Mouse (Mus musculus) forebrain, embryonic 15.5 days (tissue): ENCODE results near the gene Myom3. TPM values are rescaled to one million over a fixed set of nuclear protein-coding genes. Genes with fewer than 3 reads are reported as not detected.

Source experiments
- ATAC-seq: fragments of 200-750 bp; cut with Nextera tagmentation; replicated peaks from 2 replicates; pipeline ENCODE4 v1.8.0; 2017; ENCODE audit warnings: mild to moderate bottlenecking, moderate TSS enrichment, moderate library complexity
- H3K27ac ChIP-seq: fragments of 300-500 bp; sonication (generic); replicated peaks from 2 replicates; pipeline ENCODE4 v1.5.1; 2015; ENCODE audit warnings: mild to moderate bottlenecking, inconsistent platforms
- H3K27me3 ChIP-seq: fragments of 300-500 bp; sonication (generic); 2 replicates; pipeline ENCODE4 v1.6.1; 2015; ENCODE audit warnings: inconsistent platforms
- H3K36me3 ChIP-seq: fragments of 300-500 bp; sonication (generic); 2 replicates; pipeline ENCODE4 v1.6.1; 2015; ENCODE audit warnings: mild to moderate bottlenecking, inconsistent platforms
- H3K4me1 ChIP-seq: fragments of 300-500 bp; sonication (generic); 2 replicates; pipeline ENCODE4 v1.6.1; 2015; ENCODE audit warnings: inconsistent platforms
- H3K4me2 ChIP-seq: fragments of 300-500 bp; sonication (generic); replicated peaks from 2 replicates; pipeline ENCODE4 v1.6.1; 2015; ENCODE audit warnings: mild to moderate bottlenecking, inconsistent platforms
- H3K4me3 ChIP-seq: fragments of 300-500 bp; sonication (generic); 2 replicates; pipeline ENCODE4 v1.5.1; 2015; ENCODE audit warnings: mild to moderate bottlenecking, inconsistent platforms
- H3K9ac ChIP-seq: fragments of 300-500 bp; sonication (generic); replicated peaks from 2 replicates; pipeline ENCODE4 v1.6.1; 2015; ENCODE audit warnings: mild to moderate bottlenecking, inconsistent platforms
- H3K9me3 ChIP-seq: fragments of 300-500 bp; sonication (generic); 2 replicates; pipeline ENCODE4 v1.6.1; 2016; ENCODE audit warnings: inconsistent platforms
- WGBS: fragments of 180-500 bp; shearing (Covaris S2); methylation state at CpG from one replicate; pipeline ENCODE4 v1.1.7; 2015; ENCODE audit warnings: mixed read lengths; 5-methylcytosine and 5-hydroxymethylcytosine counted together
- polyA plus RNA-seq: library from polyadenylated mRNA; unstranded; fragments of >200 nt; fragmentation: Nextera tagmentation; extraction: Ambion mirVana; gene quantifications from 2 replicates; pipeline ENCODE4 v1.2.1, GENCODE M21; 2015

Myom3 gene
- polyA plus RNA-seq, 1 experiment from 2014 or later: 0.36 TPM

DNA sequence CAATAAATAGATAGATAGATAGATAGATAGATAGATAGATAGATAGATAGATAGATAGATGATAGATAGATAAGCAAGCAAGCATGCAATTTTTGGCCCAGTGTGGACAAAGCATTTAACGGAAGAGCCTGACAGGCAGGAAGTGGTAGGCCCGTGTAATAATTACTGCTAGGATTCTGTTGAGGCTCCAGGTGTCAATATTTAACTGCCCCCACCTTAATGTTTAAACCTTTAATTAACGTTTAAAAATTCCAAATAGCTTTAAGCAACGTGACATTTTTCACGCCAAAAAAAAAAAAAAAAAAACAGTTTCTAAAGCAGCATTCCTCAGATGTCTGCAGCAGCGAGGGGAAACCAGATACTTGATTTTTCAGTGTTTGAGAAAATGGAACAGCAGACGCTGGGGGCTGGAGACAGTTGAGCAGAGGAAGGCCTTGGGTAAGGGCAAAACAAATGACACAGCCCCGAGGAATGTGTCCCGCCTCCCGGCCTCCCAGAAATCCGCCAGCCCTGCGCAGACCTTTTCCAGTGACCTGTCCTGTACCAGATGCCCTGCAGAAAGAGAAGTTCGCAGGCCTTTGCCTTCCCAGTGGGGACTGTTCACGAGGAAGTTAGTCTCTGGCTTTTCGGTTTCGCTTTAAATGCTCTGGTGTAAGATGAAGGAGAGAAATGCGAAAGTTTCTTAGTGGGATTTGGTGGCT, 60.5 kb downstream of the Myom3 start:
- Histone ChIP-seq H3K36me3 (no peaks in the 10 kb centered on the region), H3K9ac (no peak overlapping the region), H3K4me3 (no peak overlapping the region), H3K9me3 (no peaks in the 10 kb centered on the region), H3K4me2 (no peak overlapping the region), H3K4me1 (no peaks in the 10 kb centered on the region), H3K27me3 (no peaks in the 10 kb centered on the region), H3K27ac (no peak overlapping the region)
- no peak for ATAC-seq
- WGBS: 85% methylated on average over 17 of the region's 17 CpGs

DNA sequence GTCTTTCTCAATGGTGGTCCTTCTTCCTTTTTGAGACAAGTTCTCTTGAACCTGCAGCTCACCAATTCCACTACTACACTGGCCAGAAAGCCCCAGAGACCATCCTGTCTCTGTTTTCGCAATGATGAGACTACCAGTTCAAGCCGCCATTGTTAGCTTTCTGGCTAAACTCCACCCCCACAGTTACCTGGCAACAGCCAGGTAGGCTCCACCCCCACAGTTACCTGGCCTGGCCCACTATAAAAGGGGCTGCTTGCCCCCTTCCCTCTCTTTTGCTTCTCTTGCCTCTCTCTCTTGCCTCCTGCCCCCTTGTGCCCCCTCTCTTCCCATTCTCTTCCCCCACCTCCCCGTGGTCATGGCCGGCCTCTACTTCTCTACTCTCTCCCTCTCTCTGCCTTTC, 62.3 kb downstream of the Myom3 start:
- no peaks in the 10 kb centered on the region for H3K9me3 ChIP-seq
- no peak overlapping the region for H3K4me2 ChIP-seq
- no peak for ATAC-seq
- no peak overlapping the region for H3K9ac ChIP-seq
- H3K27ac ChIP-seq: no peak overlapping the region
- H3K4me3 ChIP-seq: no peak overlapping the region
- WGBS: 90% methylated on average over 4 of the region's 4 CpGs
- no peaks in the 10 kb centered on the region for H3K4me1 ChIP-seq
- no peaks in the 10 kb centered on the region for H3K27me3 ChIP-seq
- H3K36me3 ChIP-seq: no peaks in the 10 kb centered on the region

GRCm38 (mm10) chr4:135823298-135823697, 63.8 kb downstream of the Myom3 start:
- H3K9ac ChIP-seq: no peak overlapping the region
- no peaks in the 10 kb centered on the region for H3K36me3 ChIP-seq
- H3K9me3 ChIP-seq: no peaks in the 10 kb centered on the region
- no peaks in the 10 kb centered on the region for H3K27me3 ChIP-seq
- peaks cover under 1% of the 10 kb centered on the region for H3K4me1 ChIP-seq
- WGBS: 71% methylated on average over 2 of the region's 2 CpGs
- H3K27ac ChIP-seq: no peak overlapping the region
- ATAC-seq: no peak
- no peak overlapping the region for H3K4me2 ChIP-seq
- no peak overlapping the region for H3K4me3 ChIP-seq

DNA sequence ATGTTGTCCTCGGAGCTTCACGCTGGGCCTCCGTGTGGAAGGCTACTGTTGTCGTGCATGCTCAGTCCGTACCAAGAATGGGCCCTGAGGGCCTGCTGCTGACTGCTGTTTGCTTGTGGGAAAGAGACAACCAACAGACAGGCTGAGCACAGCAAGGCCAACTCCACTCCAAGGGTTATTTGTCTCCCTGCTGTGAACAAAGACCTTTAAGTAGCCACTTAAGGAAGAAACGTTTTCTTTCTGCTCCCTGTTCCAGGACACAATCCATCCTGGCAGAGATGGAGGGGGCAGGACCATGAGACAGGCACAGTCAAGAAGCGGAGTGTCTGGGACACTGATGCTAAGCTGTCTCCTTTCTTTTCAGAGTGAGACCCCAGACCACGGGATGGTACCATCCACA, 64.7 kb downstream of the Myom3 start:
- no peak overlapping the region for H3K9ac ChIP-seq
- no peak overlapping the region for H3K4me2 ChIP-seq
- ATAC-seq: no peak
- H3K4me1 ChIP-seq: peaks cover 9% of the 10 kb centered on the region
- H3K27ac ChIP-seq: no peak overlapping the region
- no peaks in the 10 kb centered on the region for H3K36me3 ChIP-seq
- 39% methylated on average over 8 of the region's 8 CpGs for WGBS
- no peaks in the 10 kb centered on the region for H3K9me3 ChIP-seq
- H3K27me3 ChIP-seq: no peaks in the 10 kb centered on the region
- no peak overlapping the region for H3K4me3 ChIP-seq

GRCm38 (mm10) chr4:135828491-135828890, 69.0 kb downstream of the Myom3 start:
- Histone ChIP-seq H3K9ac (no peak overlapping the region), H3K4me1 (peaks cover 21% of the 10 kb centered on the region), H3K4me2 (peak overlapping the region; percentile 24; the same call in 1 of the 2 replicates), H3K27me3 (no peaks in the 10 kb centered on the region), H3K27ac (peak overlapping the region; percentile 64), H3K9me3 (no peaks in the 10 kb centered on the region), H3K36me3 (no peaks in the 10 kb centered on the region), H3K4me3 (no peak overlapping the region)
- WGBS: 14% methylated on average over 11 of the region's 11 CpGs
- no peak for ATAC-seq

GRCm38 (mm10) chr4:135832070-135832469, 72.6 kb downstream of the Myom3 start:
- H3K4me2 ChIP-seq: no peak overlapping the region
- H3K27ac ChIP-seq: 0 out of 2 replicates have a peak overlapping the region, but pooled peaks have one; percentile 35
- H3K27me3 ChIP-seq: no peaks in the 10 kb centered on the region
- ATAC-seq: no peak
- WGBS: 76% methylated on average over 11 of the region's 11 CpGs
- H3K4me1 ChIP-seq: peaks cover 30% of the 10 kb centered on the region
- no peaks in the 10 kb centered on the region for H3K36me3 ChIP-seq
- H3K9me3 ChIP-seq: no peaks in the 10 kb centered on the region
- no peak overlapping the region for H3K9ac ChIP-seq
- H3K4me3 ChIP-seq: no peak overlapping the region

DNA sequence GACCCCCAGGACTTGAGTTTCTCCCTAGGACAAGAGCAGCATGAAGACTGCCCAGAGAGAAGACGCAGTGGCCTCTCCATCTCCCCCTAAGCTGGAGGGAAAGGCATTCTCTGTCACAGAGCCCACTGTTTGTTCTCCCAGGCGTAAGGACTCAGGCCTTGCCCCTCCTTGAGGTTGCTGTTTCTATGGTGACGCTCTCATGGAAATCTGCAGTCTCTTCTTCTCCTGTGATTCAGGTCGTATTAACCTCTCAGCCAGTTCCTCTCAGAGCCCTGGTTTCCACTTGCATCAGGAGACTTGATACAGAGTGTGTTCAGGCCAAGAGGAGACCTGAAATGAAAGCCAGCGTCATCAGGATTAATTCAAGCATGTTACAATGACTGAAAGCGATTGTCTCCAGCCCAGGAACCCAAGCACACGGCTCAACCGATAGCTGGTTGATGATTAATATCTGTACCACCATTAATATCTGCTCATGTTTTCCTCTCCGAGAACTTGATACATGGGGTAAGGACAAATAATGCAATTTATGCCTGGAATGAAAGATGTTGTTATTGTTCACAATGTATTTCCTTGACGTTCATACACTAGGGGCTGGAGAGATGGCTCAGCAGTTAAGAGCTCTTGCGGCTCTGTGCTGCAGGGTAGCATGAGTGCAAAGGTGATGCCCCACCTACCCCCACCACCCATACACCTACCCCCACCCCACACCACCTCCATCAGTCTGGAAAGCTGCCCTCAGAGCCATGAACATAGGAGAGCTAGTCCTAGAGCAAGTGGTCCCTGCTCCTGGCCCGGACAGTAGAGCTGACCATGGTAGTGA, 74.0 kb downstream of the Myom3 start:
- Histone ChIP-seq H3K9me3 (no peaks in the 10 kb centered on the region), H3K4me2 (no peak overlapping the region), H3K9ac (peak overlapping the region; percentile 20; the same call in 1 of the 2 replicates), H3K4me3 (no peak overlapping the region), H3K4me1 (peaks cover 27% of the 10 kb centered on the region), H3K27me3 (no peaks in the 10 kb centered on the region), H3K27ac (peak overlapping the region; percentile 65), H3K36me3 (no peaks in the 10 kb centered on the region)
- 39% methylated on average over 12 of the region's 12 CpGs for WGBS
- ATAC-seq: peak; percentile 55

- no peak overlapping the region for H3K4me3 ChIP-seq
- no peak overlapping the region for H3K9ac ChIP-seq
- WGBS: 88% methylated on average over 8 of the region's 8 CpGs
- H3K4me2 ChIP-seq: no peak overlapping the region
- H3K36me3 ChIP-seq: no peaks in the 10 kb centered on the region
- no peaks in the 10 kb centered on the region for H3K9me3 ChIP-seq
- no peak for ATAC-seq
- H3K27me3 ChIP-seq: no peaks in the 10 kb centered on the region
- peaks cover 21% of the 10 kb centered on the region for H3K4me1 ChIP-seq
- peak overlapping the region; percentile 65 for H3K27ac ChIP-seq
Observed at GRCm38 (mm10) chr4:135834124-135834717, 74.7 kb downstream of the Myom3 start.

DNA sequence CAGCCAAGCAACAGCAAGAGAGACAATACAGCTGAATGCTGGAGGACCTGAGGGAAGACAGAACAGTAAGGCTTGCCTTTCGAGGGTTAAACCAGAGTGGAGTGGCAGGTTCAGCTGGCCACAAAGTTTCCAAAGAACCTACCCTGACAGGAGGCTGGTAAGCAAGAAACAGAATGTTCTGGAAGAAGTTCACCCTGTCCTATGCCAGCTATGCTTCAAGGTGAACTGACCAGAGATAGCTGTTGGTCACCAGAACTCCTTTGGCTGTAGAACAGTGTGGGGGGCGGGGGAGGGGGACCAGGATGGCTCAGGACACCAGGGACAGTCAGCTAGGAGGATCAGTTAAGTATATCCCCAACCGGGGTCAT, 79.4 kb downstream of the Myom3 start:
- WGBS: 76% methylated on average over 3 of the region's 3 CpGs
- peaks cover 5% of the 10 kb centered on the region for H3K4me1 ChIP-seq
- no peak overlapping the region for H3K27ac ChIP-seq
- no peak overlapping the region for H3K4me2 ChIP-seq
- H3K9ac ChIP-seq: no peak overlapping the region
- ATAC-seq: no peak
- no peak overlapping the region for H3K4me3 ChIP-seq
- no peaks in the 10 kb centered on the region for H3K36me3 ChIP-seq
- no peaks in the 10 kb centered on the region for H3K9me3 ChIP-seq
- no peaks in the 10 kb centered on the region for H3K27me3 ChIP-seq

GRCm38 (mm10) chr4:135839293-135840011, 79.9 kb downstream of the Myom3 start:
- H3K9ac ChIP-seq: no peak overlapping the region
- H3K4me2 ChIP-seq: no peak overlapping the region
- no peaks in the 10 kb centered on the region for H3K27me3 ChIP-seq
- ATAC-seq: no peak
- WGBS: 85% methylated on average over 21 of the region's 21 CpGs
- no peak overlapping the region for H3K27ac ChIP-seq
- H3K4me3 ChIP-seq: no peak overlapping the region
- no peaks in the 10 kb centered on the region for H3K36me3 ChIP-seq
- H3K4me1 ChIP-seq: no peaks in the 10 kb centered on the region
- no peaks in the 10 kb centered on the region for H3K9me3 ChIP-seq

DNA sequence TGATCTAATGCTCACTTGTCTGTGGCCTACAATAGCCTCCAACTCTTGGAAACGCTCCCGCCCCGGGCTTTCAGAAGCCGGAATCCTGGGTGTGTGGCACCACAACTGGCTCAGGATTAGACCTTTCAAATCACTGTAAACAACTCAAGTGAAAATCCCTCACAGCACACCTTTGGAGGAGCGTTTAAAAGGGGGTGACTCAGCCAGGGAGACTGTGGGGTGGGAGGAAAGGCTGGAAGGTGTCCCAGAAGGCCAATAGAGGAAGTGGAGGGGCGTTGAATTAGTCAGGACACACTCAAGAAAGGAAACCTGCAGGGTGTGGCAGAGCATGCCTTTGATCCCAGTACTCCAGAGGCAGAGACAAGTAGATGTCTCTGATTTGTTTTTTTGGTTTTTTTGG, 84.9 kb downstream of the Myom3 start:
- ATAC-seq: no peak
- H3K36me3 ChIP-seq: no peaks in the 10 kb centered on the region
- no peaks in the 10 kb centered on the region for H3K4me1 ChIP-seq
- H3K27ac ChIP-seq: no peak overlapping the region
- H3K9ac ChIP-seq: no peak overlapping the region
- no peak overlapping the region for H3K4me3 ChIP-seq
- 84% methylated on average over 6 of the region's 6 CpGs for WGBS
- no peaks in the 10 kb centered on the region for H3K9me3 ChIP-seq
- H3K27me3 ChIP-seq: no peaks in the 10 kb centered on the region
- H3K4me2 ChIP-seq: no peak overlapping the region

DNA sequence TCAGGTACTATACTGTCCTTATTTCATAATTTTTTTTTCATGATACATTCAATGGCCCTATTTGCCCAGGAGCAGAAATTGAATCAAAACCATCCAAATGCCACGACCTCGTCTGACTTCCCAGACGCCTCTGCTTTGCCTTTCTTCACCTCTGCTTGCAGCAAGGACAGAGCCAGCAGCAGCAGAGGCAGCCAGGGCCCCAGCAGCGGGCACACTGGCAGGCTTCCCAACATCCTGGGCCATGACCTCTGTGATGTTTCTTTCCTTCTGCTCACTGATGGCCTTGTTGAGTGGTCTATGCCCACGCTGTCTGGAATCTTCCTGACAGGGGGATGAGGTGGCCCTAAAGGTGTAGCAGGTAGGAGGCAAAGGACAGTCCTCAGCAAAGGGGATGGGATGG, 88.1 kb downstream of the Myom3 start:
- Histone ChIP-seq H3K4me3 (no peak overlapping the region), H3K27ac (no peak overlapping the region), H3K4me2 (no peak overlapping the region), H3K4me1 (peaks cover 14% of the 10 kb centered on the region), H3K9ac (no peak overlapping the region), H3K27me3 (no peaks in the 10 kb centered on the region), H3K9me3 (no peaks in the 10 kb centered on the region), H3K36me3 (no peaks in the 10 kb centered on the region)
- no peak for ATAC-seq
- 69% methylated on average over 5 of the region's 5 CpGs for WGBS
